Mouse (Mus musculus): Measurements from ENCODE around the gene Nlrp4b.

The Nlrp4b gene

GRCm38 (mm10) chr7:10687489-10687888 lies at the start of gene Nlrp4b:
Gene Nlrp4b, plus strand, starts transcription at chr7:10687789.
- DNase-seq (ENCODE audit: low read depth, low spot score): no peak

- DNase-seq (ENCODE audit: low read depth, low spot score): no peak
These were observed 66.7 kb downstream of the Nlrp4b start, which contains the start of gene Vmn1r71 for GRCm38 (mm10) chr7:10754264-10754663. Gene Vmn1r71, minus strand, starts transcription at chr7:10754364.

DNA sequence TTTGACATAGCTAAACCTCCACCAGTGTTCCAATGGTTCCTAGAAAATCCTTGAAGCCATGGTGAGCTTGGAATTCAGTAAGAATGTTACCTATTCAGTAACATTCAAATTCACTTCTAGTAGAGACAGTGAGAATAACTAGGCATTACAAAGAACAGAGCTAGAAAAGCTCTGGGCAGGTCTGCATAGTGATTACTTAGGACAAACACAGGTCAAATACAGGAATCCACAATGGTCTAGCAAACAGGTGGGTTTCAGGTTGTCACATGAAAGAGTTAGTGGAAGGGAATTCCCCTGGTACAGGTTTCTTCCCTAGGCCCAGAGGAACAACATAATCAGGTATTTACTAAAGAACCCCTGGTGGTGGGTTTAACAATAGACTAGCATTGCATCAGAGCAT lies 70.0 kb downstream of the Nlrp4b start:
- DNase-seq (ENCODE audit: low read depth, low spot score): peak; percentile 73

Data from ZHBTc4 (cell line).